Mouse (Mus musculus) hindbrain, embryonic 15.5 days (tissue): ENCODE measurements around the gene Atxn7l2. TPM values are rescaled to one million over a fixed set of nuclear protein-coding genes. Genes with fewer than 3 reads are reported as not detected.

Experiments used
- ATAC-seq: fragments of 200-750 bp; cut with Nextera tagmentation; 2 replicates; pipeline ENCODE4 v1.8.0; 2017; ENCODE audit warnings: low read depth, moderate number of reproducible peaks, moderate TSS enrichment; ENCODE audit not compliant: low FRiP score
- H3K27ac ChIP-seq: fragments of 300-500 bp; sonication (generic); replicated peaks from 2 replicates; pipeline ENCODE4 v1.5.1; 2015; ENCODE audit warnings: mild to moderate bottlenecking, inconsistent platforms
- H3K27me3 ChIP-seq: fragments of 300-500 bp; sonication (generic); 2 replicates; pipeline ENCODE4 v1.6.1; 2015; ENCODE audit warnings: control low read depth, inconsistent platforms
- H3K36me3 ChIP-seq: fragments of 300-500 bp; sonication (generic); 2 replicates; pipeline ENCODE4 v1.6.1; 2015; ENCODE audit warnings: control low read depth, inconsistent platforms
- H3K4me1 ChIP-seq: fragments of 300-500 bp; sonication (generic); replicated peaks from 2 replicates; pipeline ENCODE4 v1.6.1; 2015; ENCODE audit warnings: control low read depth, inconsistent platforms
- H3K4me2 ChIP-seq: fragments of 300-500 bp; sonication (generic); 2 replicates; pipeline ENCODE4 v1.6.1; 2015; ENCODE audit warnings: moderate library complexity, mild to moderate bottlenecking, inconsistent platforms
- H3K4me3 ChIP-seq: fragments of 300-500 bp; sonication (generic); 2 replicates; pipeline ENCODE4 v1.5.1; 2015; ENCODE audit warnings: mild to moderate bottlenecking, inconsistent platforms
- H3K9ac ChIP-seq: fragments of 300-500 bp; sonication (generic); 2 replicates; pipeline ENCODE4 v1.6.1; 2015; ENCODE audit warnings: inconsistent platforms
- H3K9me3 ChIP-seq: fragments of 300-500 bp; sonication (generic); 2 replicates; pipeline ENCODE4 v1.6.1; 2016; ENCODE audit warnings: control low read depth, inconsistent platforms
- WGBS: fragments of 180-500 bp; shearing (Covaris S2); methylation state at CpG from one replicate; pipeline ENCODE4 v1.1.7; 2015; 5-methylcytosine and 5-hydroxymethylcytosine counted together
- polyA plus RNA-seq: library from polyadenylated mRNA; unstranded; fragments of >200 nt; fragmentation: Nextera tagmentation; extraction: Ambion mirVana; gene quantifications from 2 replicates; pipeline ENCODE4 v1.2.1, GENCODE M21; 2015

The Atxn7l2 gene
- polyA plus RNA-seq, 1 experiment from 2014 or later: 24.3 TPM

- 57% methylated on average over 20 of the region's 20 CpGs for WGBS
Measured at GRCm38 (mm10) chr3:108187111-108187795, 23.5 kb downstream of the Atxn7l2 start.

GRCm38 (mm10) chr3:108186098-108187047, 24.4 kb downstream of the Atxn7l2 start, which contains the start of gene Amigo1:
Gene Amigo1, plus strand, starts transcription at chr3:108186335.
- H3K36me3 ChIP-seq: no peaks in the 10 kb centered on the region
- H3K9me3 ChIP-seq: no peaks in the 10 kb centered on the region
- H3K9ac ChIP-seq: peak within 1 kb of the TSS; percentile 57
- H3K4me3 ChIP-seq: peak within 1 kb of the TSS; percentile 58
- peak within 1 kb of the TSS; percentile 79 for H3K27ac ChIP-seq
- peak within 1 kb of the TSS; percentile 92 for H3K4me2 ChIP-seq
- no peaks in the 10 kb centered on the region for H3K27me3 ChIP-seq
- ATAC-seq: peak; percentile 77
- WGBS: 1% methylated on average over 97 of the region's 100 CpGs
- peaks cover 50% of the 10 kb centered on the region for H3K4me1 ChIP-seq

More at GRCm38 (mm10) chr3:108187111-108187795, 23.5 kb downstream of the Atxn7l2 start:
- Histone ChIP-seq H3K4me1 (peaks cover 53% of the 10 kb centered on the region), H3K36me3 (0 out of 2 replicates have a peak, but pooled peaks cover 3% of the 10 kb centered on the region), H3K27me3 (no peaks in the 10 kb centered on the region), H3K9me3 (no peaks in the 10 kb centered on the region), H3K4me2 (peak overlapping the region; percentile 92), H3K9ac (peak overlapping the region; percentile 57; the same call in 1 of the 2 replicates), H3K4me3 (peak overlapping the region; percentile 58), H3K27ac (no peak overlapping the region)
- peak; percentile 33; the same call in 1 of the 2 replicates for ATAC-seq

- Histone ChIP-seq H3K4me1 (peaks cover 46% of the 10 kb centered on the region), H3K27me3 (no peaks in the 10 kb centered on the region), H3K36me3 (no peaks in the 10 kb centered on the region), H3K9ac (peak overlapping the region; percentile 57), H3K4me3 (peak overlapping the region; percentile 58), H3K27ac (0 out of 2 replicates have a peak overlapping the region, but pooled peaks have one; percentile 44), H3K9me3 (no peaks in the 10 kb centered on the region), H3K4me2 (peak overlapping the region; percentile 92)
- WGBS: 2% methylated on average over 16 of the region's 16 CpGs
- no peak for ATAC-seq
Measured at GRCm38 (mm10) chr3:108185460-108186097, 25.2 kb downstream of the Atxn7l2 start.

- H3K4me1 ChIP-seq: peaks cover 38% of the 10 kb centered on the region
- no peaks in the 10 kb centered on the region for H3K27me3 ChIP-seq
- H3K4me2 ChIP-seq: no peak overlapping the region
- H3K9me3 ChIP-seq: no peaks in the 10 kb centered on the region
- no peak overlapping the region for H3K9ac ChIP-seq
- no peak overlapping the region for H3K4me3 ChIP-seq
- no peaks in the 10 kb centered on the region for H3K36me3 ChIP-seq
- no peak for ATAC-seq
- 85% methylated on average over 3 of the region's 3 CpGs for WGBS
- no peak overlapping the region for H3K27ac ChIP-seq
Measured at GRCm38 (mm10) chr3:108184742-108185141, 26.0 kb downstream of the Atxn7l2 start.

DNA sequence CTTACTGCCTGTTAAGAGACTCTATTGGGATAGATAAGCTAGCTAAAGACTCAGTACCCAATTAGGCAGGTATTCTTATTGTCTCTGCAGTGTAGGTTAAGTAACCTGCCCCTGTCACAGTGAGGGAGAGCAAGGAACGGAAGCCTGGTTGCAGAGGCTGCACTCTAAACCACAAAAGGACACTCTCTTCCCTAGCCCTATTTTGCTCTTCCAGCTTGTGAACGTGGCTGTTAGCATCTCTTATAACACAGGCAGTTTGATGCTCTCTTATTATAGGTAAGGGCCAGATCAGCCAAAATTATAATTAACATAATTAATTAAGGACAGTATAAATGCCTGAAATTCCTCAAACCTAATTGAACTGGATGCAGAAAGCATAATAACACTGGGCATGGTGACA, 30.2 kb downstream of the Atxn7l2 start:
- 41% methylated on average over 2 of the region's 2 CpGs for WGBS
- Histone ChIP-seq H3K27me3 (no peaks in the 10 kb centered on the region), H3K4me3 (no peak overlapping the region), H3K9ac (no peak overlapping the region), H3K4me2 (no peak overlapping the region), H3K27ac (no peak overlapping the region), H3K36me3 (no peaks in the 10 kb centered on the region), H3K4me1 (peaks cover 5% of the 10 kb centered on the region), H3K9me3 (no peaks in the 10 kb centered on the region)
- no peak for ATAC-seq

DNA sequence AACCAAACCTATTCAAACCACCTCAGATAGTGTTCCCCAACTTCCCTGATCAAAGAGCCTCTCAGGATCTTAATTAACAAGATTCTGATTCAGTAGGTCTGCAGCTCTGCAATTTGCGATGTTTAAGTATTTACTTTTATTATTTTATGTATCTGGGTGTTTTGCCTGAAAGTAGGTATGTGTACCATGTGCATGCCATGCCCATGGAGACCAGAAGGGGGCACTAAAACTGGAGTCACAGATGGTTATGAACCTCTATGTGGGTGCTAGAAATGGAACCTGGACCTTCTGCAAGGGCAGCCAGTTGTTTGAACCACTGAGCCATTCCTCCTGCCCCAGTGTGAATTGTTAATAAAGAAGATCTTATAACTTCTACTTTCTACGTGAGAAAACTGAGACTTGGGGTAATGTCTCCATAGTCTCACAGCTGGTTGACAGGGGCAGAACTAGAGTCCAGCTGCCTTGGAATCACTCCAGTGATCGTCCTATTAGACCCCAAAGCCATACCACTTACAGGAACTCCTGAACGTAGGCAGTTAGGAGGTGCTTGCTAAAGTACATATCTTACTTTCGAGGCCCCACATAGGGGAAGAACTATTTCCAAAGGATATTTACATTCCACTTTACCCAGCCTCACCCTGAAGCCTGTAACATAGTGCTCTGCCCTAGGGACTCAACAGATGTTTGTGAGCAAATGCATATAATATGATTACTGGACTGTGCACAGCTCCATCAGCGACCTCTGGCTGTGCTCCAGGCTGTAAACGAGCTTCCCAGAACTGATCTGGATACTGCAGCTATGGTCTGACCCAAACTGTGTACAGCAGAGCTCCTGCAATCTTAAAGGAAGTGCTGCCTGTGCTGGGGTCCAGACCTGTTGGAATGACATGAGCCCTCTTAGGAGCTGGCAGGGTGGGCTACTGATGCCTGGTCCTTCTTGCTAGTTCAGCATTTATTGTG, 31.7 kb downstream of the Atxn7l2 start:
- WGBS: 78% methylated on average over 7 of the region's 7 CpGs
- Histone ChIP-seq H3K9me3 (no peaks in the 10 kb centered on the region), H3K4me1 (peaks cover 16% of the 10 kb centered on the region), H3K4me2 (no peak overlapping the region), H3K9ac (no peak overlapping the region), H3K4me3 (no peak overlapping the region), H3K27me3 (no peaks in the 10 kb centered on the region), H3K36me3 (no peaks in the 10 kb centered on the region), H3K27ac (no peak overlapping the region)
- no peak for ATAC-seq

GRCm38 (mm10) chr3:108174672-108175531, 35.8 kb downstream of the Atxn7l2 start:
- WGBS: 13% methylated on average over 14 of the region's 14 CpGs
- peak; percentile 84 for ATAC-seq
- peak overlapping the region; percentile 45 for H3K4me2 ChIP-seq
- H3K27ac ChIP-seq: peak overlapping the region; percentile 83
- H3K36me3 ChIP-seq: no peaks in the 10 kb centered on the region
- H3K27me3 ChIP-seq: no peaks in the 10 kb centered on the region
- H3K4me3 ChIP-seq: no peak overlapping the region
- no peaks in the 10 kb centered on the region for H3K9me3 ChIP-seq
- 0 out of 2 replicates have a peak overlapping the region, but pooled peaks have one; percentile 18 for H3K9ac ChIP-seq
- H3K4me1 ChIP-seq: peaks cover 20% of the 10 kb centered on the region

DNA sequence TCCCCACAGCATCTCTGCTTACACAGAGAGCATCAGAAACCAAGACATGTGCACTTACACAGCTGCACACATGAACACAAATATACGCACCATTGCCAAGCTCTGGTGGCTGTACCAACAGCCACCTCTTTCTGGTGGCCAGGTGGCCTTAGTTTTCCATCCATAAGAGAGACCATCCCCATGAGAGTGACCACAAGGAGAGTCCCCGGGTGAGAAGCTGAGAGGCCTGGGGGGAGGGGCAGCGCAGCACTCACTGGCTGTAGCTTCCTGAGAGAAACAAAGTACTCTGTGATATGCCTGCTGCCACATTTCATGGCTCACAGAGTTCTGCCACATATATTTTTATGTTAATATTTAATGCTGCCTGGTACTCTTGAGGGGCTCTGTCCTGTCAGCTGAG, 41.5 kb downstream of the Atxn7l2 start:
- ATAC-seq: no peak
- no peaks in the 10 kb centered on the region for H3K9me3 ChIP-seq
- H3K36me3 ChIP-seq: no peaks in the 10 kb centered on the region
- no peak overlapping the region for H3K4me2 ChIP-seq
- peaks cover 36% of the 10 kb centered on the region for H3K4me1 ChIP-seq
- H3K4me3 ChIP-seq: no peak overlapping the region
- no peak overlapping the region for H3K9ac ChIP-seq
- H3K27me3 ChIP-seq: no peaks in the 10 kb centered on the region
- no peak overlapping the region for H3K27ac ChIP-seq
- 41% methylated on average over 3 of the region's 3 CpGs for WGBS

- no peaks in the 10 kb centered on the region for H3K9me3 ChIP-seq
- H3K36me3 ChIP-seq: no peaks in the 10 kb centered on the region
- ATAC-seq: no peak
- peaks cover 31% of the 10 kb centered on the region for H3K4me1 ChIP-seq
- no peak overlapping the region for H3K27ac ChIP-seq
- H3K9ac ChIP-seq: no peak overlapping the region
- no peaks in the 10 kb centered on the region for H3K27me3 ChIP-seq
- 29% methylated on average over 14 of the region's 14 CpGs for WGBS
- no peak overlapping the region for H3K4me3 ChIP-seq
- no peak overlapping the region for H3K4me2 ChIP-seq
Measured at GRCm38 (mm10) chr3:108167499-108167898, 43.2 kb downstream of the Atxn7l2 start.

DNA sequence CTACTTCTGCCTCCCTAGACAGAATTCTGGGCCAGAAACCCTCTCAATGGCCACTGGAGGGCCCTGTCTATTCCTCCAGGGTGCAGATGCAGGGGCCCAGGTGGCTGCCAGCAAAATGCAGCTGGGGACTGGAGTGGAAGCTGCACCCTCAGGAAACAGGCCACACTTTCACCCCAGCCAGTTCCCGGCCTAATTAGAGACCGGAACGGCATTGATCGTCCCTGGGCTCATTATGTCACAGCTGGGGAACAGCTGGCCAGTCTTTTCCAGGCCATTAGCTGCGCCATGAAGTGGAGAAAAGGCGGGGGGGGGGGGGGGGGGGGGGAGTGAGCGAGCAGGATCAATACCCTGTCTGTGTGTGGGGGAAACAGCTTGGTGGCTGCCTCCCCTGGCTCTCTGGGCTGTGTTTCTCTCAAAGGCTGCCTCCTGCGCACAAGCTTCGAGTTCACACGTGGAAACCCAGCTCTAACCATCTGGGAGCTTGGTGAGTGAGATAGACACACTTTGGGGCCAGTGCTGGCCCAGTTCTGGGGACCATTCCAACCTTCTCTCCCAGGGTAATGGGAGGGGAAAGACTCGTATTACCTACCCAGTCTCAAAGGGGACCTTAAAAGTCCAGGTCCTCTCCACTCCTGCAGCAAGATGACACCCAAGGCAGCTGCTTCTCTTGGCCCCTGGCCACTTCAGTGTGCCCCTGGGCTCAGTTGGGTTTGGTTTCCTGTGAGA, 44.1 kb downstream of the Atxn7l2 start:
- 5% methylated on average over 9 of the region's 11 CpGs for WGBS
- no peaks in the 10 kb centered on the region for H3K27me3 ChIP-seq
- peak; percentile 54 for ATAC-seq
- no peaks in the 10 kb centered on the region for H3K9me3 ChIP-seq
- H3K27ac ChIP-seq: peak overlapping the region; percentile 74
- no peak overlapping the region for H3K4me3 ChIP-seq
- H3K4me1 ChIP-seq: peaks cover 31% of the 10 kb centered on the region
- H3K9ac ChIP-seq: no peak overlapping the region
- H3K36me3 ChIP-seq: no peaks in the 10 kb centered on the region
- H3K4me2 ChIP-seq: no peak overlapping the region
